Mouse (Mus musculus) C2C12 (cell line): ENCODE measurements at regions not wholly inside any gene's neighbourhood (a gene's known extent, or its start where the extent isn't known, plus 50 kb on each side); places are given as distances from the start of the nearest gene placed in this dataset.

Experiments
- H3K27me3 ChIP-seq: one replicate; pipeline ENCODE4 v1.6.1; 2011; ENCODE audit not compliant: control insufficient read depth, insufficient read depth, insufficient read length
- H3K36me3 ChIP-seq: one replicate; pipeline ENCODE4 v1.6.1; 2011; ENCODE audit not compliant: control insufficient read depth, insufficient read depth
- H3K4me3 ChIP-seq: one replicate; pipeline ENCODE4 v1.5.1; 2011; ENCODE audit warnings: mild to moderate bottlenecking, control low read depth; ENCODE audit not compliant: poor library complexity, insufficient read depth, severe bottlenecking
- H3K79me2 ChIP-seq: one replicate; pipeline ENCODE4 v1.6.1; 2011; ENCODE audit not compliant: control insufficient read depth, insufficient read depth
- H3K79me3 ChIP-seq: one replicate; pipeline ENCODE4 v1.6.1; 2011; ENCODE audit warnings: low read depth, control low read depth
- H3ac ChIP-seq: one replicate; pipeline ENCODE3; 2011; ENCODE audit warnings: low read depth; ENCODE audit not compliant: control insufficient read depth, insufficient read length
- CEBPB ChIP-seq: IDR thresholded peaks from one replicate; pipeline ENCODE4 v1.6.1; 2011; ENCODE audit warnings: low read depth, mild to moderate bottlenecking, control low read depth, moderate library complexity
- CTCF ChIP-seq: IDR thresholded peaks from one replicate; pipeline ENCODE4 v1.5.1; 2011; ENCODE audit not compliant: control insufficient read depth, insufficient read depth, insufficient read length
- FOSL1 ChIP-seq: IDR thresholded peaks from one replicate; pipeline ENCODE4 v1.8.0; 2011; ENCODE audit warnings: mild to moderate bottlenecking, low read length; ENCODE audit not compliant: poor library complexity, insufficient read depth, severe bottlenecking
- MAX ChIP-seq: IDR thresholded peaks from one replicate; pipeline ENCODE4 v1.6.1; 2011; ENCODE audit warnings: mild to moderate bottlenecking, control low read depth
- MYOD1 ChIP-seq: IDR thresholded peaks from one replicate; pipeline ENCODE4 v1.6.1; 2011; ENCODE audit warnings: low read depth; ENCODE audit not compliant: control insufficient read depth, insufficient read length
- MYOG ChIP-seq: IDR thresholded peaks from one replicate; pipeline ENCODE4 v1.6.1; 2011; ENCODE audit not compliant: control insufficient read depth, insufficient read length; ENCODE audit errors: extremely low read depth
- USF1 ChIP-seq: IDR thresholded peaks from one replicate; pipeline ENCODE4 v1.6.1; 2011; ENCODE audit warnings: low read depth, mild to moderate bottlenecking, control low read depth, moderate library complexity

- H3K36me3 ChIP-seq = no peaks in the 10 kb centered on the region
- no peaks in the 10 kb centered on the region for H3K27me3 ChIP-seq
- no peaks in the 10 kb centered on the region for H3K79me2 ChIP-seq
- no peak overlapping the region for H3ac ChIP-seq
- H3K79me3 ChIP-seq = no peaks in the 10 kb centered on the region
- no peak for TF ChIP-seq MAX
- no peak overlapping the region for H3K4me3 ChIP-seq
These were observed 133.0 kb downstream of the Erv3 start for GRCm38 (mm10) chr2:131726533-131726932.

- H3K4me3 ChIP-seq = no peak overlapping the region
- H3K79me2 ChIP-seq = no peaks in the 10 kb centered on the region
- no peaks in the 10 kb centered on the region for H3K36me3 ChIP-seq
- no peaks in the 10 kb centered on the region for H3K27me3 ChIP-seq
- no peak overlapping the region for H3ac ChIP-seq
- no peaks in the 10 kb centered on the region for H3K79me3 ChIP-seq
- TF ChIP-seq CEBPB (no peak), MAX (no peak), FOSL1 (no peak), CTCF (no peak), USF1 (no peak), MYOD1 (no peak)
These were observed 137.7 kb downstream of the Erv3 start for GRCm38 (mm10) chr2:131721631-131722545.

- H3K36me3 ChIP-seq = no peaks in the 10 kb centered on the region
- no peaks in the 10 kb centered on the region for H3K79me2 ChIP-seq
- no peak overlapping the region for H3K4me3 ChIP-seq
- H3K79me3 ChIP-seq = no peaks in the 10 kb centered on the region
- no peaks in the 10 kb centered on the region for H3K27me3 ChIP-seq
- no peak overlapping the region for H3ac ChIP-seq
- TF ChIP-seq CTCF = no peak
- TF ChIP-seq USF1 = no peak
- TF ChIP-seq MYOG = no peak
These were observed 142.0 kb downstream of the Erv3 start for GRCm38 (mm10) chr2:131717561-131717960.

GRCm38 (mm10) chr2:131716841-131717240 is 142.7 kb downstream of the Erv3 start:
- no peaks in the 10 kb centered on the region for H3K79me2 ChIP-seq
- H3K36me3 ChIP-seq = no peaks in the 10 kb centered on the region
- TF ChIP-seq MYOG = no peak
- no peak for TF ChIP-seq USF1
- TF ChIP-seq MYOD1 = no peak
- no peak for TF ChIP-seq FOSL1
- TF ChIP-seq CTCF = no peak
- TF ChIP-seq MAX = no peak
- TF ChIP-seq CEBPB = no peak
- H3K4me3 ChIP-seq = no peak overlapping the region
- H3K79me3 ChIP-seq = no peaks in the 10 kb centered on the region
- H3K27me3 ChIP-seq = no peaks in the 10 kb centered on the region
- H3ac ChIP-seq = no peak overlapping the region

- Histone ChIP-seq H3K4me3 (no peak overlapping the region), H3K36me3 (no peaks in the 10 kb centered on the region), H3K79me2 (no peaks in the 10 kb centered on the region), H3ac (no peak overlapping the region), H3K27me3 (no peaks in the 10 kb centered on the region), H3K79me3 (no peaks in the 10 kb centered on the region)
- TF ChIP-seq MYOD1 (no peak), USF1 (no peak), MAX (no peak), FOSL1 (no peak), MYOG (no peak), CEBPB (no peak), CTCF (no peak)
These were observed 144.2 kb downstream of the Erv3 start for GRCm38 (mm10) chr2:131715381-131715780.

- Histone ChIP-seq H3ac (no peak overlapping the region), H3K79me3 (no peaks in the 10 kb centered on the region), H3K79me2 (no peaks in the 10 kb centered on the region), H3K27me3 (no peaks in the 10 kb centered on the region), H3K4me3 (no peak overlapping the region), H3K36me3 (no peaks in the 10 kb centered on the region)
- TF ChIP-seq MYOD1 (no peak), USF1 (no peak), MYOG (no peak), FOSL1 (no peak), MAX (no peak), CTCF (no peak), CEBPB (no peak)
These were observed 147.7 kb downstream of the Erv3 start for GRCm38 (mm10) chr2:131711886-131712285.
